Mouse (Mus musculus) thymus, adult 2 months (tissue): ENCODE measurements around the gene Hpd.

ENCODE experiments used
- CTCF ChIP-seq: fragments of 200-500 bp; IDR thresholded peaks from 2 replicates; pipeline ENCODE4 v1.5.1; 2012; ENCODE audit warnings: mild to moderate bottlenecking, control low read depth, low read length, moderate library complexity, borderline replicate concordance; ENCODE audit not compliant: control insufficient read depth, poor library complexity, insufficient read depth; ENCODE audit errors: extremely low read depth
- POLR2A ChIP-seq: fragments of 200-500 bp; IDR thresholded peaks from 2 replicates; pipeline ENCODE4 v1.6.1; 2012; ENCODE audit warnings: mild to moderate bottlenecking, low read length, control low read depth, moderate library complexity; ENCODE audit not compliant: control insufficient read depth, poor library complexity, insufficient read depth; ENCODE audit errors: extremely low read depth

DNA sequence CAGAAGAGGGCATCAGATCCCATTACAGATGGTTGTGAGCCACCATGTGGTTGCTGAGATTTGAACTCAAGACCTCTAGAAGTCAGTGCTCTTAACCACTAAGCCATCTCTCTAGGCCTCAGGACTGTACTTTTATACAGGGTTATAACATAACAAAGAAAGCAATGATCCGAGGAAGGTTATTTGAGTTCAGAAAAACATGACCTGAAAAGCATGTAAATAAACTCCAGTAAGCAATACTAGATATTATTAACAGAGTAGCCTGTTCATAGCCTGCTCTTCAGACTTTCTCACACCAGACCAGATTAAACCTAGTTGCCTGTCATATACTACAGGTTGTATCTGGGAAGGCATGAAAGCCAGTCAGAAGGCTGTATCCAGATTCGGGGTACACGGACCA is 4.8 kb upstream of the Hpd start:
- TF ChIP-seq CTCF (no peak), POLR2A (no peak)
